Mouse (Mus musculus) ES-E14 (cell line): ENCODE measurements around the gene Gm49340.

Experiments used
- CHD2 ChIP-seq: IDR thresholded peaks from 2 replicates; pipeline ENCODE4 v1.6.1; 2014; ENCODE audit warnings: mild to moderate bottlenecking, low read depth, low read length, inconsistent platforms
- HCFC1 ChIP-seq: IDR thresholded peaks from 2 replicates; pipeline ENCODE4 v1.6.1; 2012; ENCODE audit warnings: low read length, inconsistent platforms, borderline replicate concordance; ENCODE audit not compliant: insufficient read depth

DNA sequence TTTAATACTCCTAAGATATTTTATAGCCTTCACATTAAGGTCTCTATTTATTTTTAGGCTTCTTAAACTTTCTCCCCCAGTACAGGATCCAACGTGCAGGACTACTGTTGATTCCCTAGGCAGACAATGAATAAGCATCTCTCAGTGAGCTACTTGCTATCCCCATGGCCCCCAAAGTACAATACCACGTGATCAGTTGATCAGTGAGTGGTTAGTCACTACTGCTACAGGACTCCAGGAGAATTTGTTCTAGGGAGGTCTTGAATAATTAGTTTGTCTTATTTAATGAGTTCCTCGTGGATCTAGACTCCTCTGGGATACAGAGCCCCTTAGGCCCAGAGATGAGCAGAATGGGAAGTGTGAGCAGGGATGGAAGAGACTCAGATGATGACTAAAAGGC, 20.9 kb downstream of the Gm49340 start, which contains the start of gene Olfr20:
- no peak for TF ChIP-seq HCFC1
- TF ChIP-seq CHD2, result no peak
